Mouse (Mus musculus): Measurements from ENCODE around the gene Shroom3.

GRCm38 (mm10) chr5:92942166-92942565 is 258.9 kb downstream of the Shroom3 start:
- TF ChIP-seq MAX (IDR thresholded peaks at IDR 0.05; ENCODE audit: low read length): no peak
- no peak for TF ChIP-seq EP300 (IDR thresholded peaks at IDR 0.05; ENCODE audit: low read length)
- TF ChIP-seq MEF2A (IDR thresholded peaks at IDR 0.05; ENCODE audit: borderline replicate concordance, low read depth, low read length): no peak
- no peak for TF ChIP-seq KAT2A (IDR thresholded peaks at IDR 0.05; ENCODE audit: insufficient replicate concordance, low read length)
- TF ChIP-seq POLR2AphosphoS2 (IDR thresholded peaks at IDR 0.05; ENCODE audit: low read depth, low read length): no peak
- TF ChIP-seq NRF1 (IDR thresholded peaks at IDR 0.05; ENCODE audit: low read depth, low read length): no peak
- no peak for TF ChIP-seq PAX5 (IDR thresholded peaks at IDR 0.05; ENCODE audit: low read length)
- no peak for TF ChIP-seq CTCF (conservative IDR thresholded peaks at IDR 0.05 in 1 of 2, IDR thresholded peaks at IDR 0.05 in 1 of 2; ENCODE audit: low read depth in 2 of 2, low read length in 2 of 2)
- TF ChIP-seq CHD2 (IDR thresholded peaks at IDR 0.05; ENCODE audit: low read length): no peak
- no peak for TF ChIP-seq USF1 (IDR thresholded peaks at IDR 0.05; ENCODE audit: low read depth, low read length)
- TF ChIP-seq E2F4 (IDR thresholded peaks at IDR 0.05; ENCODE audit: insufficient replicate concordance, low read depth, low read length): no peak
- TF ChIP-seq MAFK (IDR thresholded peaks at IDR 0.05; ENCODE audit: insufficient replicate concordance, low read length): no peak
- TF ChIP-seq ETS1 (conservative IDR thresholded peaks at IDR 0.05; ENCODE audit: low read depth, low read length): no peak
